Mouse (Mus musculus) lung, embryonic 14.5 days (tissue): ENCODE measurements around the gene Uts2r. TPM values are rescaled to one million over a fixed set of nuclear protein-coding genes. Genes with fewer than 3 reads are reported as not detected.
A peak's percentile ranks its signal among the peaks of the same experiment; 100 is the strongest.

Experiments
- ATAC-seq: fragments of 200-750 bp; cut with Nextera tagmentation; 2 replicates; pipeline ENCODE4 v1.8.0; 2017; ENCODE audit warnings: mild to moderate bottlenecking, moderate TSS enrichment, moderate library complexity; ENCODE audit not compliant: insufficient read depth
- DNase-seq: peaks from one replicate; pipeline ENCODE4 v3.0.0-alpha.2; 2015
- H3K27ac ChIP-seq: fragments of 300-500 bp; sonication (generic); 2 replicates; pipeline ENCODE4 v1.5.1; 2014; ENCODE audit warnings: low read depth, mild to moderate bottlenecking, moderate library complexity
- H3K27me3 ChIP-seq: fragments of 300-500 bp; sonication (generic); 2 replicates; pipeline ENCODE4 v1.6.1; 2014; ENCODE audit warnings: low read length, control low read depth; ENCODE audit not compliant: insufficient read depth
- H3K36me3 ChIP-seq: fragments of 300-500 bp; sonication (generic); 2 replicates; pipeline ENCODE4 v1.6.1; 2014; ENCODE audit warnings: control low read depth; ENCODE audit not compliant: insufficient read depth
- H3K4me1 ChIP-seq: fragments of 300-500 bp; sonication (generic); 2 replicates; pipeline ENCODE4 v1.6.1; 2014; ENCODE audit warnings: antibody characterized with exemption, control low read depth; ENCODE audit not compliant: insufficient read depth
- H3K4me2 ChIP-seq: fragments of 300-500 bp; sonication (generic); 2 replicates; pipeline ENCODE4 v1.6.1; 2014; ENCODE audit warnings: mild to moderate bottlenecking
- H3K4me3 ChIP-seq: fragments of 300-500 bp; sonication (generic); 2 replicates; pipeline ENCODE4 v1.5.1; 2014; ENCODE audit warnings: low read depth, low read length
- H3K9ac ChIP-seq: fragments of 300-500 bp; sonication (generic); 2 replicates; pipeline ENCODE4 v1.6.1; 2014
- H3K9me3 ChIP-seq: fragments of 300-500 bp; sonication (generic); 2 replicates; pipeline ENCODE4 v1.6.1; 2016; ENCODE audit warnings: low read depth, low read length, control low read depth
- CTCF ChIP-seq: IDR thresholded peaks from 2 replicates; pipeline ENCODE4 v1.5.1; 2016; ENCODE audit warnings: antibody characterized with exemption, low read depth
- WGBS: fragments of 180-500 bp; shearing (Covaris S2); extraction: QIAGEN DNeasy Blood & Tissue Kit; methylation state at CpG from one replicate; pipeline ENCODE4 v1.1.7; 2014; 5-methylcytosine and 5-hydroxymethylcytosine counted together
- polyA plus RNA-seq: library from polyadenylated mRNA; unstranded; fragments of >200 nt; fragmentation: Nextera tagmentation; extraction: Ambion mirVana; gene quantifications from 2 replicates; pipeline ENCODE4 v1.2.1, GENCODE M21; 2014

Uts2r gene
- polyA plus RNA-seq, 1 experiment from 2014 or later = not detected

GRCm38 (mm10) chr11:121160636-121161346 is 720 bp downstream of the Uts2r start:
- Histone ChIP-seq H3K4me1 (0 out of 2 replicates have a peak, but pooled peaks cover 5% of the 10 kb centered on the region), H3K27me3 (peaks cover 24% of the 10 kb centered on the region), H3K4me2 (no peak overlapping the region), H3K9ac (no peak overlapping the region), H3K36me3 (no peaks in the 10 kb centered on the region), H3K27ac (no peak overlapping the region), H3K4me3 (no peak overlapping the region), H3K9me3 (no peaks in the 10 kb centered on the region)
- 88% methylated on average over 26 of the region's 26 CpGs for WGBS
- ATAC-seq = no peak
- no peak for DNase-seq
- no peak for TF ChIP-seq CTCF

DNA sequence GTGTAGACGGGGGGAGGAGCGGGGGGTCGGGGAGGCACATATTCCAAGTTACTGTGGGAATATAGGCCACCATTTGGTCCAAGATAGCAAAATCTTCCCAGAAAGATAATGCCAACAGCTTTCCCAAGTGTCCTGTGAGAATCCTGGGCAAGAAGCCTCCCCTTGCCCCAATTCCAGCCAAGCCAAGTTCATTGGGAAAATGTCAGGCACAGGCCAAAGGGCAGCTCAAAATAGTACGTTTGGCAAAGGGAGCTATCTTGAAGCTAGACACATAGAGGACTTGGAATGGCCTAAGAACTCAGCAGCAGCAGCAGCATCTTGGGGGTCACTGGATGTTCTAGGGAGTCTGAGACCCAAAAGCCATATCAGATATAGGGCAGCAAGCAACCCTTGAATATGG is 3.7 kb downstream of the Uts2r start:
- DNase-seq (no peak), ATAC-seq (no peak)
- Histone ChIP-seq H3K4me1 (no peaks in the 10 kb centered on the region), H3K4me2 (no peak overlapping the region), H3K27me3 (no peaks in the 10 kb centered on the region), H3K27ac (no peak overlapping the region), H3K9me3 (no peaks in the 10 kb centered on the region), H3K9ac (no peak overlapping the region), H3K36me3 (no peaks in the 10 kb centered on the region), H3K4me3 (no peak overlapping the region)
- 78% methylated on average over 4 of the region's 4 CpGs for WGBS
- TF ChIP-seq CTCF = no peak

DNA sequence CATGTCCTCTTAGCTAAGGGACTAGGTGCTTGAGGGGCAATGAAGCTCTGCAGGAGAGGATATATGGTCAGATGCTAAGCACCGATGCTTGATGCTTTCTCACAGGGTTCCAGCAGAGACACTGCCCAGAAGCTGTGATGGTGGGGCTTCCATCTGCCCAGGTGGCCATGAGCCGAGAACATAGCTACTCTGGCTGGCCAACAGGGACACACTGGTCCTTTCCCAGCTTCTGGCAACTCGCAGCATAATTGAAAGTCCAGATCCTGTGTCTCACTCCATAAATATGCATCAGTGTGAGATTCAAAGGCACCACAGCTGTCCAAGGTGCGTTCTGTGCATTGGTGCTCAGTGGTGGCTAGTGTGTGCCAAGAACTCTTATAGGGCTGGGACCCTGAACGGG is 13.1 kb downstream of the Uts2r start:
- Histone ChIP-seq H3K4me2 (no peak overlapping the region), H3K4me1 (no peaks in the 10 kb centered on the region), H3K27ac (no peak overlapping the region), H3K4me3 (no peak overlapping the region), H3K9me3 (no peaks in the 10 kb centered on the region), H3K27me3 (no peaks in the 10 kb centered on the region), H3K9ac (no peak overlapping the region), H3K36me3 (no peaks in the 10 kb centered on the region)
- no peak for TF ChIP-seq CTCF
- DNase-seq (no peak), ATAC-seq (no peak)
- WGBS = 84% methylated on average over 5 of the region's 5 CpGs

DNA sequence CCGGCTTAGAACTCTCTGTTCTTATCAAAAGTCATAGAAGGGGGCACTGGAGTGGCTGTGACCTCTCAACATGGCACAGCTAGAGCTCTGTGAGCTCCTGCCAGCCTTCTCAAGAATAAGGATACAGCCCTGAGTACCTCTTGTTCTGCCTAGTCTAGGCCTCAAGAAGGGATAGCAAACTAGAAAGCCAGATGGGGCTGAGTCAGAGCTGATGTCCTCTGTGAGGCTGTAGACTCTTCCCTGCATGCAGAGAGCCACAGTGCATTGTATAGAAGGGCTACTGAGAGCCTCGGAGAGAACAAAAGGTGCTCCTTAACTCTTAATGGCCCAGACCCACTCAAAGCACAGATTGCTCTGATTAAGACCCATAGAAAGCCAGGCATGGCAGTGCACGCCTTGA is 14.2 kb downstream of the Uts2r start:
- DNase-seq (no peak), ATAC-seq (no peak)

DNA sequence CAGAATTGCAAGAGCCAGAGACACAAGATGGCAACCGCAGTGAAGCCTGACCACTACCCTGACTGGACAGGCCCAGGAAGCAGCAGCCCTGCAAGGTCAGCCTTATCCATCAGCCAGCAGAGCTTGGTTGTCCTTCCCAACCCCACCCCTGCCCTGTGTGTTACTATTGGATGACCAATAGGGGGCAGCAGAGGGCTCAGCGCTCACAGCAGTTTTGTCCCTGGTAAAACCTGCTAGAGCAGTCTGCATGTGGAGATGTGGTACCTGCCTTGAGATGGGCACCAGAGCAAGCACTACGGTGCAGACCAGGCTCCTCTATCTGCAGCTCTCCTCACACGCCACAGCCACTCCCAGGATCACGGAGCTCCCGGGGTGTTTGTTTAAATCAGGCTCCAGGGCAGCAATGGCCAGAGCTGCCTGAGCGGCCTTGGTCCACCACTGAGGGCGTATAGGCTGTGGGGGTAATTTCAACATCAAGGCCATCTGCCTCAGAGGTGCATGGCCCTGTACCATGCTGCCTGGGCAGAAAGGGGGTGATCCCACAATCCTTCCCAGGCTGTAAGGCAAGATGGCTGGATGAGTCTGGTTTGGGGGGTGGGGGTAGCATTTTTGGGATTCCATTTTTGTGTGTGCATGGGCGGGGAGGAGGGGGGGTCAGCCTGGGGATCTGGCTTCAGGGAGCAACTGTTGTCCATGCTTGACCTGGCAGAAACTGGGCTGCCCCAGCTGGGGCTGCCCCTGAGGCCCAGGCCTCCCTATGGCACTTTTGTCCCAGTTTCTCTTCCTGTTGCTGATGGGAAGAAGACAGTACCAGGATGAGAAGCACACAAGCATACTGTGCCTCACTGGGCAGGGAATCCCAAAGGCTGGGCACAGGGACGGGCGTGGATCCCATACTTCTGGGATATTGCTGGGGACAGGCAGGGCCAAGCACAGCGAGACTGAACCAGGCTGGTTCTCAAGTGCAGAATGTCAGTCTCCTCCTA is 16.5 kb downstream of the Uts2r start:
- H3K9ac ChIP-seq = no peak overlapping the region
- H3K27me3 ChIP-seq = no peaks in the 10 kb centered on the region
- H3K27ac ChIP-seq = no peak overlapping the region
- no peak overlapping the region for H3K4me2 ChIP-seq
- 48% methylated on average over 12 of the region's 12 CpGs for WGBS
- no peaks in the 10 kb centered on the region for H3K4me1 ChIP-seq
- no peak overlapping the region for H3K4me3 ChIP-seq
- no peaks in the 10 kb centered on the region for H3K9me3 ChIP-seq
- 0 out of 2 replicates have a peak, but pooled peaks cover 4% of the 10 kb centered on the region for H3K36me3 ChIP-seq
- TF ChIP-seq CTCF = peak; percentile 97
- DNase-seq (peak; percentile 73), ATAC-seq (peak; percentile 81)

More for the DNA sequence above, 14.2 kb downstream of the Uts2r start:
- Histone ChIP-seq H3K36me3 (no peaks in the 10 kb centered on the region), H3K4me3 (no peak overlapping the region), H3K9ac (no peak overlapping the region), H3K4me2 (no peak overlapping the region), H3K27me3 (no peaks in the 10 kb centered on the region), H3K27ac (no peak overlapping the region), H3K9me3 (no peaks in the 10 kb centered on the region), H3K4me1 (no peaks in the 10 kb centered on the region)
- TF ChIP-seq CTCF = no peak
- WGBS = 40% methylated on average over 3 of the region's 3 CpGs

DNA sequence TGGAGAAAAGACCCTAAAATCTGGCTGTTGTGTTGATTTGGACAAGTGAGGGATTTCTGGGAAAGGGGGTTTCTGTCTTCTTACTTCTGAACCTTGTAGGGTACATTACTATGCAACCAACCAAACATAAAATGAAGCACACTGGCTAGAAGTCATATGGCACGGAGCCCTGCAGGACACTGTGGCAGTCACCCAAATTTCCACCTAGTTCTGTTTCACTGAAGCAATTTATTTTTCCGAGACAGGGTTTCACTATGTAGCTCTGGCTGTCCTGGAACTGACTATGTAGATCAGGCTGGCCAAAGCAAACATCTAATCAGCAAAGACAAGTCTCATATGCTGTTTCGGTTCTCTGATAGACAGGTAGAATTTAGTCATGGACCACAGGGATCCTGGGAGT is 29.6 kb downstream of the Uts2r start:
- DNase-seq (no peak), ATAC-seq (no peak)
- H3K27me3 ChIP-seq = no peaks in the 10 kb centered on the region
- H3K27ac ChIP-seq = no peak overlapping the region
- H3K4me2 ChIP-seq = no peak overlapping the region
- H3K36me3 ChIP-seq = no peaks in the 10 kb centered on the region
- TF ChIP-seq CTCF = no peak
- no peak overlapping the region for H3K9ac ChIP-seq
- H3K9me3 ChIP-seq = no peaks in the 10 kb centered on the region
- H3K4me1 ChIP-seq = no peaks in the 10 kb centered on the region
- no peak overlapping the region for H3K4me3 ChIP-seq
- 78% methylated on average over 3 of the region's 3 CpGs for WGBS

- Histone ChIP-seq H3K27ac (no peak overlapping the region), H3K4me2 (no peak overlapping the region), H3K4me1 (no peaks in the 10 kb centered on the region), H3K9me3 (no peaks in the 10 kb centered on the region), H3K4me3 (no peak overlapping the region), H3K27me3 (no peaks in the 10 kb centered on the region), H3K9ac (no peak overlapping the region), H3K36me3 (no peaks in the 10 kb centered on the region)
- DNase-seq (no peak), ATAC-seq (no peak)
- TF ChIP-seq CTCF = no peak
- WGBS = 30% methylated on average over 2 of the region's 2 CpGs
Measured at GRCm38 (mm10) chr11:121192742-121193141, 32.7 kb downstream of the Uts2r start.
